Mouse (Mus musculus) brown adipose tissue, adult 24 weeks (tissue): ENCODE results near the gene Patl2. TPM values are rescaled to one million over a fixed set of nuclear protein-coding genes. Genes with fewer than 3 reads are reported as not detected.
A peak's percentile ranks its signal among the peaks of the same experiment; 100 is the strongest.

ENCODE experiments used
- H3K27ac ChIP-seq: fragments of 200-500 bp; replicated peaks from 2 replicates; pipeline ENCODE4 v1.5.1; 2012; ENCODE audit warnings: low read depth, mild to moderate bottlenecking, low read length
- H3K4me1 ChIP-seq: fragments of 200-500 bp; 2 replicates; pipeline ENCODE4 v1.6.1; 2012; ENCODE audit warnings: low read length, mixed read lengths; ENCODE audit not compliant: control insufficient read depth, insufficient read depth, insufficient read length
- H3K4me3 ChIP-seq: fragments of 200-500 bp; 2 replicates; pipeline ENCODE4 v1.5.1; 2012; ENCODE audit warnings: low read depth, mild to moderate bottlenecking, low read length, moderate library complexity; ENCODE audit not compliant: insufficient read depth
- polyA plus RNA-seq: library from polyadenylated mRNA; stranded (reverse); fragments of >200 nt; gene quantifications from 2 replicates; pipeline ENCODE4 v1.2.4, GENCODE M21; 2012; ENCODE audit not compliant: missing spikeins, insufficient read depth, insufficient read length

The Patl2 gene
- polyA plus RNA-seq, 1 experiment, result not detected

GRCm38 (mm10) chr2:122157561-122157960, 28.4 kb downstream of the Patl2 start:
- H3K27ac ChIP-seq, result no peak overlapping the region
- no peak overlapping the region for H3K4me3 ChIP-seq

DNA sequence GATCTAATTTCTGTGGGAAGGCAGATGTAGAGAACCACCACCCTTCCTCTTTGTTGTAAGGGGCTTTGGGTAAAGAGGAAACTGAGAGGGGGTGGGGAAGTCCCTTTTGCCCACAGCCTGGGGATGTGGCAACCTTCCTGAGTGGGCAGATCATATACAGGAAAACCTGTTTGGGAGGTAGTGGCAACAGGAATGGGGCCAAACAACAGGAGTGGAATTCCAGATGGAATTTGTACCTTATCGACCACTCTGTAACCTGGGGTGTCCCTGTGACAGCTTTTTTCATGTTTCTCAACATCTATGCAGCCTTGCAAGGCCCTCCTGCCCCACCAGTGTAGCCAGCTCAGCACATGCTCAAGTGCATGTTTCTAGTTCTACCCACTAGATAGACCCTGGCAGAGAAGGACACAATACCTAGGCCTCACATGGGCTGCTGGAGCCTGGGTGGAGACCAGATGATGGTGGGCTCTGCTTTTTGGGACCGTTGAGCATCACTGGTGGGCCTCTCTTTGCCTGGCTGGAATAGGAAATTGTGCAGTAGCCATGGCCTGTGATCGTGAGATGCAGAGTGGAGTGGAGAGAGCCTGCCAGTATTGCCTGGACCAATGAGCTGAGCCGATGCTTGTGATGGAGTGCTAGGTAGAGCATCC, 29.8 kb downstream of the Patl2 start:
- H3K4me3 ChIP-seq, result no peak overlapping the region
- peaks cover 4% of the 10 kb centered on the region for H3K4me1 ChIP-seq
- H3K27ac ChIP-seq, result no peak overlapping the region

More at GRCm38 (mm10) chr2:122157561-122157960, 28.4 kb downstream of the Patl2 start:
- no peaks in the 10 kb centered on the region for H3K4me1 ChIP-seq

GRCm38 (mm10) chr2:122155292-122155691, 30.7 kb downstream of the Patl2 start:
- H3K27ac ChIP-seq, result no peak overlapping the region
- H3K4me3 ChIP-seq, result no peak overlapping the region
- H3K4me1 ChIP-seq, result peaks cover 6% of the 10 kb centered on the region

- Histone ChIP-seq H3K4me3 (no peak overlapping the region), H3K4me1 (peaks cover 6% of the 10 kb centered on the region)
Observed at GRCm38 (mm10) chr2:122154479-122154878, 31.5 kb downstream of the Patl2 start.

DNA sequence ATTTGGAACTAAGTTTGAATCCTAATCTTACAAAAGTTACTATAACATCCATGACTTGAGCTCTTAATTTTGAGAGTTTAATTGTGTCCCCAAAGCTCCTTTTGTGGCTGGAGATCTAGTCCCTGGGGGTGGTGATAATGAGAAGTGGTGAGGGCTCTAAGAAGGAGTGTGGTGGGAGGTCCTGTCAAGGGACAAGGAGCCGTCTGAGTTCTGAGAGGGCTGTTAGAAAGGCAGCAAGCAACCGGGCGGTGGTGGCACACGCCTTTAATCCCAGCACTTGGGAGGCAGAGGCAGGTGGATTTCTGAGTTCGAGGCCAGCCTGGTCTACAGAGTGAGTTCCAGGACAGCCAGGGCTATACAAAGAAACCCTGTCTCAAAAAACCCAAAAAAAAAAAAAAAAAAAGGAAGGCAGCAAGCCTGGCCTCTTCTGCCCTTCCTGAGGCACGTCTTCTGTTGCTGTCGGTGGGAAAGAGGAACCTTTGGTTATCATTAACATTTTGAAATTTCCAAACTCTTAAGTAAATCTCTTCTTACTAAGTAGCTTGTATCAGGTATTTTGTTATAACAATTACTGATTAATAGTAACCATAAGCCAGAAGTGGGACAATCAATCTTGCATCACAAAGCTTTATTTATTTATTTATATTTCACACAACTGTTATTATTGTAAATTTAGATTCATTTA, 32.2 kb downstream of the Patl2 start:
- H3K27ac ChIP-seq, result no peak overlapping the region
- no peak overlapping the region for H3K4me3 ChIP-seq
- H3K4me1 ChIP-seq, result peaks cover 6% of the 10 kb centered on the region

More at GRCm38 (mm10) chr2:122154479-122154878, 31.5 kb downstream of the Patl2 start:
- H3K27ac ChIP-seq, result no peak overlapping the region

- peaks cover 6% of the 10 kb centered on the region for H3K4me1 ChIP-seq
- H3K4me3 ChIP-seq, result no peak overlapping the region
- no peak overlapping the region for H3K27ac ChIP-seq
Observed at GRCm38 (mm10) chr2:122152850-122153249, 33.1 kb downstream of the Patl2 start.

- Histone ChIP-seq H3K4me1 (peaks cover 9% of the 10 kb centered on the region), H3K27ac (no peak overlapping the region), H3K4me3 (peak overlapping the region; percentile 86)
Observed at GRCm38 (mm10) chr2:122151221-122151620, 34.8 kb downstream of the Patl2 start.

DNA sequence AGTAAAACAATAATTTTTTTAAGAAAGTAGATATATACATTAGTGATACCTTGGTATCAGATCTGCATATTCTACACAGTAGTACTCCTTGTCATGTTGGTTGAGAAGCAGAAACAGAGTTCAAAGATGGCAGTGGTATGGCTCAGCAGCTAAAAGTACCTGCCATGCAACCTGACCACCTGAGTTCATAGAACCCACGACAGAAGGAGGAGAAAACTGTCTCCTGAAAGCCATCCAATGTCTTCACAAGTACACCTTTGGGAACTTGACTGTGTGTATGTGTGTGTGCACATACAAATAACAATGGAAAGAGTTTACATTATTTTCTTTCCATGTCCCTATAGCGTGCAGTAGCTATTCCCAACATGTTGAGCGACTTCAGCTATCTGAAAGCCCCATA, 36.3 kb downstream of the Patl2 start:
- H3K4me1 ChIP-seq, result peaks cover 9% of the 10 kb centered on the region
- H3K27ac ChIP-seq, result no peak overlapping the region
- peak overlapping the region; percentile 86 for H3K4me3 ChIP-seq

GRCm38 (mm10) chr2:122149316-122149715, 36.7 kb downstream of the Patl2 start:
- Histone ChIP-seq H3K4me3 (peak overlapping the region; percentile 86), H3K4me1 (peaks cover 9% of the 10 kb centered on the region), H3K27ac (0 out of 2 replicates have a peak overlapping the region, but pooled peaks have one; percentile 96)

DNA sequence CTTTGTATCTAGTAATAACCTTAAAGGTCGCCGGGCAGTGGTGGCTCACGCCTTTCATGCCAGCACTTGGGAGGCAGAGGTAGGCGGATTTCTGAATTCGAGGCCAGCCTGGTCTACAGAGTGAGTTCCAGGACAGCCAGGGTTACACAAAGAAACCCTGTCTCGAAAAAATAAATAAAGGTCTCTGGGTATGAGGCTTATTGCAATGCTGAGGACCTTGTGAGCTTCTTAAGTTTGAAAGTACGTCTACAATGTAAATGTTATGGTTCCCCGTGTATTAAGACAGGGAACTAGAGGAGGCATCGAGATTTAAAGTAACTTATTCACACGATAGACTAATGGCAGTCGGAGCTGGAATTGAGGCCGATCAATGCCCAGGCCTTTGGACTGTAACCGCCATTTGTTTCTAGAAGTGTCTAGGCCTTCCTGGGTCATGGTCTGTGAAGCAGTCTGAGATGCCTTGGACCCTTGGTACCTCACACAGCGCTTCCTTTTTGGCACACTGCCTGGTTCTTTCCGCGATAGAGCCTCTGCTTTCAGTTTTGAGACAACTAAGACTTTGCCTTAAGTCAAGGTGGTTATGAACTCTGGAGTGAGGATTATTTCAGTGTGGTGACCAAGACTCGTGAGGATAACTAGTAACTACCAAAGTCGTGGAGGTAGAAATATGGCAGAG, 37.6 kb downstream of the Patl2 start:
- Histone ChIP-seq H3K4me3 (peak overlapping the region; percentile 86), H3K4me1 (peaks cover 9% of the 10 kb centered on the region), H3K27ac (peak overlapping the region; percentile 96)

- Histone ChIP-seq H3K4me1 (peaks cover 11% of the 10 kb centered on the region), H3K4me3 (peak within 1 kb of the TSS; percentile 86), H3K27ac (peak within 1 kb of the TSS; percentile 96)
Observed at GRCm38 (mm10) chr2:122147508-122148241, 38.3 kb downstream of the Patl2 start, which contains the start of gene B2m. Gene B2m (plus strand): TSS chr2:122147686.

- H3K4me3 ChIP-seq, result peak overlapping the region; percentile 19
- peaks cover 8% of the 10 kb centered on the region for H3K4me1 ChIP-seq
- H3K27ac ChIP-seq, result peak overlapping the region; percentile 87
Observed at GRCm38 (mm10) chr2:122146687-122147086, 39.3 kb downstream of the Patl2 start.

GRCm38 (mm10) chr2:122145756-122146155, 40.2 kb downstream of the Patl2 start:
- H3K4me1 ChIP-seq, result peaks cover 5% of the 10 kb centered on the region; the same call in 1 of the 2 replicates
- peak overlapping the region; percentile 10; the same call in 1 of the 2 replicates for H3K4me3 ChIP-seq
- peak overlapping the region; percentile 63 for H3K27ac ChIP-seq

DNA sequence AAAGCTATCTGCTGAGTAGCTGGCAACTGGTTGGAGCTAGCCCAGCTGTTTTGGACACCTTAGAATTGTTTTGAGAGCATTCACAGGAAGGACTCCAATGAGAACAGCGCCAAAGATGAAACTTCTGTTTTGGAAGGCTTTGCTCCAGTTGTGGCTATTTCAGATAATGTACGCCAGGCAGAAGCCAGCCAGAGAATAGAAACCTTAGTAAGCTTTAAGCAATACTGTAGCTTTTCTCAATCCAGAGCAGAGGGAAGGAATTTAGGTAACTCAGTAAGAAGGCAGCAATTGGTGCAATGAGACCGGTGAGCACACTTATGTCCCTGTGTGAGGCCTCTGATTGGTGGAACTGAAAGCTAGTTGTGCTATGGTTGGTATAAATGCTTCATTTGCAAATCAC, 42.9 kb downstream of the Patl2 start:
- H3K27ac ChIP-seq, result no peak overlapping the region
- H3K4me1 ChIP-seq, result peaks cover 5% of the 10 kb centered on the region; the same call in 1 of the 2 replicates
- H3K4me3 ChIP-seq, result no peak overlapping the region
